ENCODE assay signal across 19 mouse cellular contexts in the genomic region with DNA sequence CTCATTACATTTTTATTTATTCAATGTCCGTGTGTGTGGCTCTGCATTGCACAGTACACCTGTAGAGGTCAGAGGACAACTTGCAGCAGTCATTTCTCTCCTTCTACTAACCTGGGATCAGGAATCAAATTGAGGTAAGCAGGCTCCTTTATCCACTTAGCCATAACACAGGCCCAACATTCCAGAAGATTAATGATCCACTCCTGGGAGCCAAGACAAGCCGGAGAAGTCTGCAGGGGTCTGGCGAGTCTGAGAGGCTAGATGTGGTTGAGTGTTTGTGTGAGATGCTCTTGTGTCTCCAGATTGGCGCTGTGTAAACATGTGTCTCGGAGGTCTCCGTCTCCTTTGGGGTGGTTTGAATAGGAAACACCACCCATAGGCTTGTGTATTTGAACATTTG. TPM values are rescaled to one million over a fixed set of nuclear protein-coding genes. Genes with fewer than 3 reads are reported as not detected.
"Had no signal": no experiment of that assay in that cellular context is flagged by ENCODE, and none has a peak within 500 bp of the region (broad histone marks: within the 10 kb centered on the region; RNA-seq: fewer than 3 reads in every experiment).

No protein-coding gene starts in this region.

- H3K27me3 ChIP-seq: lung, embryonic 15.5 days; midbrain, embryonic 13.5 days; midbrain, embryonic 15.5 days; neural tube, embryonic 12.5 days; stomach, embryonic 15.5 days had no signal

- DNase-seq: lung, adult 2 months; lung, postnatal 14 days; lung, postnatal 36 days; right cerebral cortex, postnatal 14 days; thymus, adult 2 months; thymus, postnatal 25 days; thymus, postnatal 4 days had no signal

- H3K9me3 ChIP-seq: lung, embryonic 15.5 days; megakaryocyte, embryonic 14.5 days; midbrain, embryonic 13.5 days; midbrain, embryonic 15.5 days; neural tube, embryonic 12.5 days; stomach, embryonic 15.5 days had no signal

- H3K27ac ChIP-seq: lung, embryonic 15.5 days; macrophage; midbrain, embryonic 13.5 days; midbrain, embryonic 15.5 days; neural tube, embryonic 12.5 days; stomach, embryonic 15.5 days; stomach, postnatal 0 days had no signal

- H3K36me3 ChIP-seq: lung, embryonic 15.5 days; midbrain, embryonic 13.5 days; midbrain, embryonic 15.5 days; neural tube, embryonic 12.5 days; stomach, embryonic 15.5 days had no signal

- H3K4me2 ChIP-seq: lung, embryonic 15.5 days; midbrain, embryonic 11.5 days; midbrain, embryonic 13.5 days; midbrain, embryonic 15.5 days; neural tube, embryonic 12.5 days; stomach, embryonic 15.5 days had no signal

- H3K4me3 ChIP-seq: lung, embryonic 15.5 days; megakaryocyte, embryonic 14.5 days; midbrain, embryonic 13.5 days; midbrain, embryonic 15.5 days; neural tube, embryonic 12.5 days; stomach, embryonic 15.5 days had no signal

- ATAC-seq: lung, postnatal 0 days; midbrain, embryonic 13.5 days; midbrain, embryonic 15.5 days had no signal

- H3K4me1 ChIP-seq: midbrain, embryonic 13.5 days; midbrain, embryonic 15.5 days; neural tube, embryonic 12.5 days; stomach, embryonic 15.5 days had no signal

- H3K9ac ChIP-seq: lung, embryonic 15.5 days; midbrain, embryonic 13.5 days; midbrain, embryonic 15.5 days; neural tube, embryonic 12.5 days; stomach, embryonic 15.5 days had no signal

RNA-seq across cellular contexts. Expression of a gene that starts 2.5 kb away (rescaled TPM):
- polyA plus RNA-seq: midbrain, embryonic 11.5 days; midbrain, embryonic 13.5 days; midbrain, embryonic 15.5 days; midbrain, postnatal 0 days; neural tube, embryonic 14.5 days had no signal
